ENCODE assay signal across 24 mouse cellular contexts in the genomic region with DNA sequence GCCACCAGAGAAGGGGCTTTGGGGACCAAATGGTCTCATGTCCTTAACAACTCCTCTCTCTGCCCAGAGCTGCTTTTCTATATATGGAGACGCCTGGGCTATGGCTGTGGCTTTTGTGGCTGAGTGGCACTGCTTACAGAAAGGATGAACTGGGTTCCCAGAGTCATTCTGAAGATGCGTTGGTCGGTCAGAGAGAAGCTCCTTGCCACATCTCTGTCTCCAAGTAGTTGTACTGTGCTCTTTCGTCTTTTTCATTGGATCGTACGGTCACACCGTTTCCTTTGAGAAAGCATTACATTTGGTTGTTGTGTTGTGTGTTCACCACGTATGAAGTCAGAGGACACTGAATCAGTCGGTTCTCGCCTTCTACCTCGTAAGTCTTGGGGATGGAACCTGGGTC. TPM values are rescaled to one million over a fixed set of nuclear protein-coding genes. Genes with fewer than 3 reads are reported as not detected.
DNase-seq lines count a peak whose midpoint lies in the region; ATAC-seq lines count a peak whose summit lies in the region.
"Had no signal": no experiment of that assay in that cellular context is flagged by ENCODE, and none has a peak within 500 bp of the region (broad histone marks: within the 10 kb centered on the region; RNA-seq: fewer than 3 reads in every experiment).

No protein-coding gene starts in this region.

- no peaks in the 10 kb centered on the region for H3K27me3 ChIP-seq in heart, embryonic 12.5 days (replicated peaks)
- no peaks in the 10 kb centered on the region for H3K27me3 ChIP-seq in megakaryocyte, embryonic 14.5 days (replicated peaks)
- H3K27me3 ChIP-seq: kidney, embryonic 15.5 days; midbrain, embryonic 12.5 days; neural tube, embryonic 12.5 days; Patski had no signal

- H3K4me3 ChIP-seq in heart, embryonic 12.5 days: no peak overlapping the region
- H3K4me3 ChIP-seq in megakaryocyte, embryonic 14.5 days (replicated peaks): peak overlapping the region; percentile 89
- H3K4me3 ChIP-seq: forebrain, embryonic 10.5 days; kidney, embryonic 15.5 days; midbrain, embryonic 12.5 days; neural tube, embryonic 12.5 days had no signal

- H3K9ac ChIP-seq in heart, embryonic 12.5 days: no peak overlapping the region
- H3K9ac ChIP-seq: midbrain, embryonic 12.5 days had no signal

- 0 out of 2 replicates have a peak overlapping the region, but pooled peaks have one; percentile 30 for H3K4me2 ChIP-seq in heart, embryonic 12.5 days
- H3K4me2 ChIP-seq: kidney, embryonic 15.5 days; midbrain, embryonic 12.5 days; neural tube, embryonic 12.5 days had no signal

- ATAC-seq in heart, embryonic 12.5 days (ENCODE audit: insufficient number of reproducible peaks, low FRiP score): no peak
- no peak for ATAC-seq in megakaryocyte, adult 5-6 weeks (ENCODE audit: poor library complexity, severe bottlenecking)
- ATAC-seq: Patski had no signal

- H3K9me3 ChIP-seq in heart, embryonic 12.5 days (replicated peaks): no peaks in the 10 kb centered on the region
- no peaks in the 10 kb centered on the region for H3K9me3 ChIP-seq in megakaryocyte, embryonic 14.5 days
- H3K9me3 ChIP-seq: forebrain, embryonic 10.5 days; G1E; kidney, embryonic 15.5 days; midbrain, embryonic 12.5 days; neural tube, embryonic 12.5 days had no signal

- 88% methylated on average over 11 of the region's 11 CpGs for WGBS in heart, embryonic 12.5 days

- no peak for DNase-seq in heart, postnatal 25 days (ENCODE audit: low spot score)
- peak; percentile 74 for DNase-seq in induced T-regulatory cell, adult 2 months (ENCODE audit: low read depth)
- no peak for DNase-seq in natural killer cell, adult 2 months (ENCODE audit: low spot score in 2 of 2)
- no peak for DNase-seq in frontal cortex, adult 2 months (ENCODE audit: extremely low spot score in 1 of 2, low spot score in 1 of 2)
- DNase-seq: adrenal gland, adult 8-10 months; cerebellum, adult 11-12 months; cerebellum, postnatal 10 days; gastrocnemius, postnatal 36 days; kidney, adult 11 months; kidney, postnatal 36 days; layer of hippocampus, postnatal 36 days; retina, postnatal 1 day; right cerebral cortex, postnatal 25 days; spleen, adult 18-20 months; thymus, postnatal 25 days had no signal

- intact Hi-C loops in heart, postnatal 25 days (cut with DNase I): no loop called here

- no peaks in the 10 kb centered on the region for H3K36me3 ChIP-seq in heart, embryonic 12.5 days
- H3K36me3 ChIP-seq in megakaryocyte, embryonic 14.5 days (replicated peaks; ENCODE audit: low read length): peaks cover 85% of the 10 kb centered on the region
- H3K36me3 ChIP-seq: kidney, embryonic 15.5 days; neural tube, embryonic 12.5 days had no signal

- H3K27ac ChIP-seq in heart, embryonic 12.5 days (ENCODE audit: poor library complexity, severe bottlenecking): peak overlapping the region; percentile 76
- H3K27ac ChIP-seq: forebrain, embryonic 10.5 days; midbrain, embryonic 12.5 days; neural tube, embryonic 12.5 days had no signal

- H3K4me1 ChIP-seq in heart, embryonic 12.5 days (replicated peaks): peaks cover 90% of the 10 kb centered on the region
- peaks cover 100% of the 10 kb centered on the region for H3K4me1 ChIP-seq in megakaryocyte, embryonic 14.5 days

RNA-seq across cellular contexts. Expression of a gene that starts 8.8 kb away (rescaled TPM):
- polyA plus RNA-seq in heart, embryonic 12.5 days (2016; fragmentation: Nextera tagmentation; extraction: Ambion mirVana): 59.5 and 63.3 TPM in 2 replicates
- total RNA-seq in heart, postnatal 25 days (2021): 10 to 100 TPM; 21.9 to 23.4 TPM
- polyA plus RNA-seq in megakaryocyte, embryonic 14.5 days (2012; ENCODE audit: insufficient read depth, low replicate concordance): 120 and 139 TPM in 2 replicates
- 49.1 and 54.8 TPM in 2 replicates for total RNA-seq in megakaryocyte, adult 5-6 weeks (2015)
- total RNA-seq in megakaryocyte, adult 5-6 weeks (2017): 145 and 151 TPM in 2 replicates
- 45.7 and 45.8 TPM in 2 replicates for polyA plus RNA-seq in frontal cortex, adult 2 months (2012; rRNA removed)
